Mouse (Mus musculus) CD4-positive, CD25-positive, alpha-beta regulatory T cell, adult 2 months (primary cell): ENCODE results near the gene Hsf5.

ENCODE experiments used
- DNase-seq: peaks from one replicate; pipeline ENCODE4 v3.0.0-alpha.2; 2012; ENCODE audit warnings: low read depth, low spot score

Hsf5 gene

DNA sequence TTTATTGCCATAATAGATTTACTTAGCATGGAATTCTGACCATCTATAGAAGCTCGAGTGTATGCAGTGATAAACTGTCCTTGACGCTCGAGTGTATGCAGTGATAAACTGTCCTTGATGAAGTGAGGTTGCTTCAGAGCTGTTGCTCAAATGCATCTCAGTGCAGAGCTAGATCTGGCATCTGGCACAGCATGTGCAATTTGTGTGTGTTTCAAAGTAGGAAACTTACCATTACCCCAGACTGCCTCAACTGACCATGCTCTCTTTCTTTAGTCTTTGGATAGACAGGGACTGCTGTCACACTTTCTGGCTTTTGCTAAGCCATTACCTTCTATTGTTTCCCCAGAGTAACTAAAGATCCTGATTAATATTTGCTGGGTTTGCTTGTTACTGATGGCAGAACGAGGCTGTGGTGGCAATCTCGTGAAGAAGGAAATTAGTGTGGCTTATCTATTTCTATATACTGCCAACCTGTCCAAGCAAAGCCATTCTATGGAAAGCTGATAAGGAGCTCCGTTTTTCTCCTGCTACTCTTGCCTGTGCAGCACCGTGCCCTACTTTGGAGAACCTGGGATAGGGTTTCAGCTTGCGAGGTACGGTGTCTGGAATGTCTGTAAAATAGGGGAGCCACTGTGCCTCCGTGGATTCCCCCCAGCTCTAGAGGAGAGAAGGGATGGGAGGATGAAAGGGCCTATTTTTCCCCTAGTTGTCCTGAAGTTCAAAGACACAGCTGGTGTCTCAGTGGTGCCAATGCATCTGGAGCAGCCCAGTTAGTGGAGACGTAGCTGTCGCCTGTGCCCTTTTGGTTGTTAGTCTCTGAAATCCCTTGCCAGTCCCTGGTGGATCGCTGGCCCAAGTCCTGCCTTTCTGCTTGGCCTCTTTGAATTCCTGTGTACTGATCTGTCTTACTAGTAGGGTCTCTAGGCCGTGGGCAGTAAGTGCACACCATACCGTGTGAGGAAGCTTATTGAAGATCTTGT lies 70.6 kb downstream of the Hsf5 start:
- DNase-seq, result no peak

DNA sequence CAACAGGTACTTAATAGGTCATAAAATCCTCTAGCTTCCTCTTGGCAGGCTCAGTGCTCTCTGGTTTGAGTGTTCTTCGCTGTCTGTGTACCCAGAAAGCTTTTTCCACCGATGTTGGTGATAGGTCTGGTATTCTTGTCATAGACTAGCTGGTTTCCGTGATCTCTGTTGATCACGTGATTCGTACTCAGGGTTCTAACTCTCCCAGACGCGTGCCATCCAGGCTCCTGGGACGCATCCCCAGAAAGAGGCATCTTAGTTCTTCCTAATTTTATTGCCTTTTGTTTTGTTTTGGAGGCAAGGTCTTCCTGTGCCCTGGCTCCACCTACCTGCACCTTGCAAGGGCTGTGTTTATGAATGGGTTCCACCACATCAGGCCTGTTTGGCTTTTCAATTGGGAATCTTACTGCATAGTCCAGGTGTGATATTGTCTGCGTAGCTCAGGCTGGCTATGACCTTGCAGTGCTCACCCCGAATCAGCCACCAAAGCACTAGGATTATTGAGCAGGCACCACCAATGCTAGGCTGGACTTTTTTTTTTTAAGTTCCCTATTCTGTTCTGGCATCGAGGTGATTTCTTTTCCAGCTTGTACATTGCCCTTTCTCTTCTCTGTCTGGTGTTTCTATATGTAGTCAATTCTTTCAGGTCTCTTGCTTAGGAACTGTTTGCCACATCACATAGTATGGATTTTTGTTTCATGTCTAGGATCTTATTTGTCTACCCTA lies 71.7 kb downstream of the Hsf5 start:
- DNase-seq, result no peak

DNA sequence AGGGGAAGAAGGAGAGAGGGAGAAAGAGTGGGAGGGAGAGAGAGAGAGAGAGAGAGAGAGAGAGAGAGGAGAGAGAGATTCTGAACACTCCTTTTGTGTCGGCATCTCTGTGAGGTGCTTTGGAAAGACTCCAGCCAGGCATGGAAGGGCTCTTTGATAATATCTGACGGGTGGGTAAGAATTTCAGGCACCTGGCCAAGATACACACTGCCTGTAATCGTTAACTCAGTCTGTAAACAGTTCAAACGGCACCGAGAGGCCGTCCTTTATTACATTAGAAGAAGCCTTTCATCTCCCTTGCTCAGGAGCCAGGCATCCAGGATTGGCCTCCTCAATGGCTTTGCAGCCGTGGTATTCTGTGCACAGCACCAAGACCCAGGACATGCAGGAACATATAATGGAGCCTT lies 72.4 kb downstream of the Hsf5 start:
- DNase-seq, result no peak

DNA sequence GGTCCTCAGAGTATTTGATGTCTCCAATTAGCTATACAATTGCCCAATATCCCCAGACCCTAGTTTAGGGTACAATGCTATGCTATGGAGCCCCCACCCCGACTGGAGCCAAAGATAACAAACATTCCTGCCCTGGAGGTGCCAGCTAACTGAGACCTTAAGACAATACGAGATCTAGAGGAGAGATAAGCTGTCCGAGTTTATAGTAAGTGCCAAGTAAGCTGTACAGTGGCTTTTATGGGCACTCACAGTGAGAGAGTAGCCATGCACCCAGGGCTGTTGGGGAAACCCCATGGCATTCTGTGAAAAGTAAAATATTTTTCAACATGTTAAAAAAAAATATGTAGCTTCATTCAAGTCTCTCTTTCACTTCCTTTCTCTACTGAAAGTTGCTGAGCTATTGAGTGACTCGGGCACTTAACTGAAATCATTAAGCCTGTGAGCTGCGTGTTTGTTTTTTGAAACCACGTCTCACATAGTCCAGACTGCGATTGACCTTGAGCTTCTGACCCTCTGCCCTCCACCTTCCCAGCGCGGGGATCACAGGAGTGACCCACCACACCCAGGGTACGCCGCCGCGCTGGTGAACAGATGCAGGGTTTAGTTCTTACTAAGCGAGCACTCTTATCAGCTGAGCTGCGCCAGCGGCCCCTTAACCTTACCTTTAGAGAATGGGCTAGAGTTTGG lies 73.2 kb downstream of the Hsf5 start:
- DNase-seq, result peak; percentile 38

DNA sequence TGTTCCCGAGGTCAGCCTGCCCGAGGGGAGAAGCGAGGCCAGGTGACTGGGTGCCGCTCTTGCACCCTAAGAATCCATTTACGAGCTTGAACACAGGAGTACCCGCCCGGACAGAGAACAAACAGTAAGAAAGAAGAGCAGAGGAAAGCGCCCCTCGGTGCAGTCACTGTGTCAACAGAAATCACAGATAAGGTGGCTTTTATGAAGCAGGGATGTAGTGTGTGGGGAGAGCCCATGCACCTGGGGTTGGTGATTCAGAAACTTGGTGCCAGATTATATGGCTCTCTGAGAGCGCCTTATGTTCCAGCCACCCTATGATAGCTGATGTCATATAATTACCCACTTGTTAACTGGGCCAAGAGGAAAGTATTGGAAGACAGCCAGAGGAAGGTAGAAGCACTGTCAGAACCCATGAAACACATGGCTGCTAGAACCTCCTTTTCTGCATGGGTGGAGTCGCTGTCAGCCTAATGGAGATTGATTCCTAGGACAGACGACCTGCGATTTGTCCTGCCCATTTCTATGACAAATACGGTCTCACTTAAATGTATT lies 80.2 kb downstream of the Hsf5 start:
- no peak for DNase-seq

DNA sequence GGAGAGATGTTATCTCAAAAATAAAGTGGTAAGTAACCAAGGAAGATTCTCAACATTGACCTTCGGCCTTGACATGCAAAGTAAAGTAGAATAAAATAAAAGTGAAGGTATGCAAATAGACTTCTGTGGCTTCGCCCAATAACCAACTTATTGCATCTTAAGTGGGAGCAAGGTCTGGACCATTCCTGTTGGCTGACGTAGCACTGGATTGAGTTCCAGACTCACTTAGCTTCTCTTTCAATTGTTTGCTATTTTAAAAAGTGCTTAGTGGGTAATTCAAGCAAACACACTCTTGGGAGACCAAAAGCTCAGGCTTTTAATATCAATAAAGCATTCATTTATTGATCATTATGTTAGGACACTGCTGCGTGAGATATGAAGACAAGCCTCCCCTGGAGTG lies 81.2 kb downstream of the Hsf5 start:
- DNase-seq, result no peak

DNA sequence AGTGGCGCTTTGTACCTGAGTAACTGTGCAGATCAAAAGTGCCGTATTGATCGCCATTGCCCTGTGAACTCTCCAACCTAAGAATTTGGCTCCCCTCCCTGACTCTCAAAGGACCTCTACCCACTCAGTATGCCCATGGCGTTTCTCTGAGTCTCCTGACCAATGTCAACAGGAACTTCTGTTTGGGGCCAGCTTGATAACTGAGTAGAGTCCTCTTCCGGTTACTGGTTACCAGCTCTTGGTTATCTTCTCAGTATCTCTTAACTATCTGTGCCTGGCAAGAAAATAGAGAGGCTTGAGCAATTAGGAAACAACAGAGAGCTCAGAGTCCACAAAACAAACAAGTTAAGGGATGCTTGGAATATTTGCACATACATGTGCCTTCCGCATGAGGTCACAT lies 84.1 kb downstream of the Hsf5 start:
- DNase-seq, result no peak

DNA sequence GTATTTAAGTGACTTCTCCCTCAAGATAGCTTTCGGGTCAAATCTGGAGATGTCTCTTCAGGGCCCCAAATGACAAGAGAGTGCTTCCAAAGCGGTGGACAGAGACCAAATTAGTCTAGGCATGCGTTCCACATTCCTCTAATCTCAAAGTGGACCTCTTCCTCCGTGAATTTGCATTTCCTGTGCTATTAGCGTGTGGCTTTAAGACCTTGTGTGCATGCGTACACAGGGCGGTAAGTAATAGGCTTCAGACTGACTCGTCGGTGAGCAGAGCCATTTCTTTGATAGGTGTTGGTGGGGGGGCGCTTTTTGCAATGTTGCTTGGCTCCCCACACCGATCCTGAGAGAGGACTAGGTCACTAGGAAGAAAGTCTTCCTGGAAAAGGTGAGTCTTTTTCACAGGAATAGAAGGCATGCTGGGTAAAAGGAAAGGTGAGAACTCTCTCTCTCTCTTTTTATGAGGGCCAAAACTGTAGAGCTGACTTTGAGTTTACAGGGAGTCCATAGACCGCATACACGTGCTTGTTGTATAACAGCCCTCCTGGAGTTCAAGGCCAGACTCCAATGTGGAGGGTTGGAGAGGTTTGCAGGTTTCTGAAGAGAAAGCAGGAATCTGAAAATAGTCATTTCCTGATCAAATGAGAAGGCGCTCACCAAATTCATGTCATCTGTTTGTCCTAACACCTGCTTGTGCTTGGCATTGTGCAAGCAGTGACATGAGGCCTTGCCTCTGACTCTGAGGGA lies 85.1 kb downstream of the Hsf5 start:
- no peak for DNase-seq

DNA sequence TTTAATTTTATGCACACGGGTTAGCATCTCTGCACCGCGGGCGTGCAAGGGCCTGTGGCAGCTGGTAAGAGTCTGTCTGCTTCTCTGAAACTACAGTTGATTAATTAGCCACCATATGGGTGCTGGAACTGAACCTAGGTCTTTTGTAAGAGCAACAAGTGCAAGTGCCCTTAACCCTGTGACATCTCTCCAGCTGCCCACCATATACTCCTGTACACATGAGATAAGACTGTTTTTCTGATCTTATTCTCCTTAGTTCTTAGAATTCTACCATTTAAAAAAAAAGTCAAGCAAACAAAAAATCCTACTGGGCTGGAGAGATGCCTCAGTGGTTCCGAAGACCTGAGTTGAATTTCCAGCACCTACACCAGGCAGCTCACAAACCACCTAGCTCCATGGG lies 86.7 kb downstream of the Hsf5 start:
- no peak for DNase-seq

DNA sequence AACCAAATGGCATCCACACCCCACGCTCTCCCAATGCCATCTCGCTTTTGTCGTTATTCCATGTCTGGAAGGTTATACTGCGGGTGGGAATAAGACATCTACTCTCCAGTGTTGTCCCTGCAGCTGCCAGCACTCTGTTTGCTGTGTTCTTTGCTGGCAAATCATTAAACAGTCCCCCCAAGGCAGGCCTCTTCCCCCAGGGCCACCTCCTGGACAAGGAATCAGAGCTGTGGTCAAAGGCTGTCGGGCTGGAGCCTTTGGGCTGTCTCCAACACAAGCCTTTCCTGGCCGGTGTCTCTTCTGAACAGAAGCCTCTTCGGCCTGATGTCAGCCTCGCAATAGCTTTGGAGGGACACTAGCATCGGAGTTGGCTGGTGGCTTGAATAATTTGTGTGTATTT lies 87.3 kb downstream of the Hsf5 start:
- no peak for DNase-seq

DNA sequence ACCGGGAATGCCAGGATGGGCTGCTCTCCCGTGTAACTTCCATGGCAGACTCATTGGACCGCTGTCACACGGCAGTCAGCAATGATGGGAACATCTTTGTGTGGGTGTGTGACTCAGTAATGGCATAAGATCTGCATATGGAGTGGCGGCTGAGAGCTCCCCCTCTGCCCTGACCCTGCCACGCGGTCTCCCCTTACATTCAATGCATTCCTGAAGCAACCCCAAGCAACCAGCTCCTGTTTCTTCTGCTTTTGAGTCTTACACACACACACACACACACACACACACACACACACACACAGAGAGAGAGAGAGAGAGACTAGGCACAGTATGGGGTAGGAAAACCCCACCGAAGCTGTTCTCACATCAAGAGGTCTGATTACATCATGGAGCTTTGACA lies 90.6 kb downstream of the Hsf5 start:
- DNase-seq, result no peak

DNA sequence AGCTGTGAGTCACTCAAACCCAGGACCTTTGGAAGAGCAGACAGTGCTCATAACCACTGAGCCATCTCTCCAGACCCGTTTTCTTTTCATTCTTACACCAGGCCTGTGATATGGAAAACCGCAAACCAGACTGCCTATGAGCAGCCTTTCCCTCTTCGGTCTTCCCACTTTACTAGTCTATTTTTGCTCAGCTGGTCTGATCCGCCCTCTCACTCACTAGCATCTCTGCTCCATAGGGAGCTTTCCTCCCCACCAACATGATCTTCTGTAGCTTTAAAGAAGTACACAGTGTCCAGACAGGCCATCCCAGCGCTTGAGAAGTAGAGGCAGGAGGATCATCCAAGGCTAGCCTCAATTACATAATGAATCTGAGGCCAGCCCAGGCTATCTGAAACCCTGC lies 92.0 kb downstream of the Hsf5 start:
- DNase-seq, result no peak
